Mouse (Mus musculus) stomach, postnatal 0 days (tissue): ENCODE measurements around the gene Xpnpep2.

ENCODE experiments used
- CTCF ChIP-seq: IDR thresholded peaks from 2 replicates; pipeline ENCODE4 v1.5.1; 2016; ENCODE audit warnings: antibody characterized with exemption, low read depth, mild to moderate bottlenecking, moderate library complexity
- EP300 ChIP-seq: optimal IDR thresholded peaks from 2 replicates; pipeline ENCODE3; 2016; ENCODE audit warnings: antibody characterized with exemption

DNA sequence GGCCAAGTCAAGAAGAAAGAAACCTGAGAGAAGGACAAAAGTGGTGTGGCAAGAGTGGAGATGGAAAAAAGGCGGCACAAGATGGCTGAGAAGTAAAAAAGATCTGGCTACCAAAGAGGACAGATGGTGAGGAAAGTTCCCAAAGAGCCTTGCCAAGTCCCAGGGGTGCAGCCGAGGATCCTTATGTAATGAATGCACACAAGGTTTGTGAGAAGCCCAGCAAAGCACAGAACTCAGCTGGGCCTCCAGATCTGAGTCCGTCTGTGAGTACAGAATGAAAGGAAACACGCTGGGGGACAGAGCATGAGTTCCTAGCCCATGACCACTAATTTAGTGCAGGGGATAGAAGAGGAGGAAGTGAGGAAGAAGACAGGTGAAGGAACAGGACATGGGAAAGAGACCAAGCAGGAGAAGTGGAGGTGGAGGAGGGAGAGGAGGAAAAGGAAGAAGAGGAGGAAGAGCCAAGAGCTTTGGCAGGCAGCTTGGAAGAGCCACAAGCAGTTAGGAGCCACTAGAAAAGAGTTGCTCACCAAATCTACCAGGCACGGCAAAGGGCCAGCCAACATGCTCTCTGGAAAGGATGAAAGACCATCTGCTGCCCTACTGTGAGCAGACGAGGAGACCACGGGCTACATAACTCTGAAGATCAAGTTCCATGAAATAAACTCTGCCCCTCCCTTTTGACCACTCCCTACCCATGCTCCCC, 3.6 kb upstream of the Xpnpep2 start:
- no peak for TF ChIP-seq CTCF
- TF ChIP-seq EP300, result no peak
